ENCODE assay signal across 8 mouse cellular contexts in the genomic region with DNA sequence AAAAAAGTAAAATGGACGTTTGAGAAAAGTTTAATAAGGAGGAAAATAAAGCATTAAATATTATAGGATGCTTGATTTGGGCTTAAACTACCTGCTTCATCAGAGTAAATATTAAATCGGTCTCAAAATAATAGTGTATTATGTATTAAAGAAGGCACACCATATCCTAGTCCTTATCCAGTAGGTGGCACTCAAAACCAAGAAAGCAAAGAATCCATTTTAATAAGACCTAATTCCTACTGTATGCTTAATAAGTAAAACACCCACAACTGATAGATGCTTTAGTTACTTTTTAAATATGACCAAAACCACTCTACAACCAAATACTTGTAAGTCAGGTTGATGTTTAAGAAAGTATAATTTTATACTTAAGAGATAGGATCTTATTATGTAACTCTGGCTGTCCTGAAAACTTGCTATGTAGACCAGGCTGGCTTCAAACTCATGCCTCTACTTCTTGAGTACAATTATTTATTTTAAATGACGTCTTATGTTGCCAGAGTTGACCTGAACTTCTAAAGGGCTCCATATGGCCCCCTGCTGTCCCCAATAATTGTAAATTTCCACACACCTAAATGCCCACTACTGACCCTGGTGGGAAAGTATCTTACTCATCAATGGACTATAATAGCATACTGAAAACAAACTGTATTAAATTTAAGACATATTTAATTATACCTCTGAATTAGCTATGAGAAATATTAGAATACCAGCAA. TPM values are rescaled to one million over a fixed set of nuclear protein-coding genes. Genes with fewer than 3 reads are reported as not detected.
DNase-seq lines count a peak whose midpoint lies in the region; ATAC-seq and TF ChIP-seq lines count a peak whose summit lies in the region.

No protein-coding gene starts in this region.

- no peaks in the 10 kb centered on the region for H3K4me1 ChIP-seq in liver, postnatal 0 days (ENCODE audit: insufficient read depth)
- peaks cover 9% of the 10 kb centered on the region for H3K4me1 ChIP-seq in liver, embryonic 12.5 days

- no peak for TF ChIP-seq EP300 in liver, postnatal 0 days (IDR thresholded peaks at IDR 0.05; ENCODE audit: low read depth)

- no peak for ATAC-seq in liver, postnatal 0 days
- no peak for ATAC-seq in liver, embryonic 12.5 days

- no peak overlapping the region for H3K27ac ChIP-seq in liver, postnatal 0 days (ENCODE audit: low read depth)
- no peak overlapping the region for H3K27ac ChIP-seq in liver, embryonic 12.5 days

- peak; percentile 19 for DNase-seq in cerebellum, adult 8-10 months
- DNase-seq in cerebellum, postnatal 4 days (ENCODE audit: low spot score in 2 of 2), result no peak
- no peak for DNase-seq in liver, postnatal 0 days
- peak; percentile 14 for DNase-seq in fibroblast of lung, adult 2 months (ENCODE audit: low read depth)
- peak; percentile 32 for DNase-seq in retina, adult 2 months (ENCODE audit: low read depth, low spot score)
- no peak for DNase-seq in natural killer cell, adult 2 months (ENCODE audit: low spot score in 2 of 2)
- DNase-seq in testis, postnatal 10 days (ENCODE audit: low spot score), result no peak

- no peaks in the 10 kb centered on the region for H3K36me3 ChIP-seq in liver, postnatal 0 days (replicated peaks; ENCODE audit: insufficient read depth, low read length)
- peaks cover 4% of the 10 kb centered on the region; the same call in 1 of the 2 replicates for H3K36me3 ChIP-seq in liver, embryonic 12.5 days

- H3K4me2 ChIP-seq in liver, postnatal 0 days (ENCODE audit: low read depth, low read length), result no peak overlapping the region
- no peak overlapping the region for H3K4me2 ChIP-seq in liver, embryonic 12.5 days

- peak; percentile 72 for TF ChIP-seq CTCF in liver, postnatal 0 days (IDR thresholded peaks at IDR 0.05; ENCODE audit: low read depth)

- no peak overlapping the region for H3K9ac ChIP-seq in liver, postnatal 0 days (replicated peaks)
- H3K9ac ChIP-seq in liver, embryonic 12.5 days, result no peak overlapping the region

- H3K27me3 ChIP-seq in liver, postnatal 0 days (ENCODE audit: insufficient read depth, low read length), result no peaks in the 10 kb centered on the region
- H3K27me3 ChIP-seq in liver, embryonic 12.5 days (replicated peaks), result no peaks in the 10 kb centered on the region

- WGBS in liver, postnatal 0 days (ENCODE audit: insufficient replicate concordance), result 14% methylated on average over 3 of the region's 3 CpGs
- WGBS in liver, embryonic 12.5 days (ENCODE audit: insufficient replicate concordance), result 14% methylated on average over 3 of the region's 3 CpGs

- peaks cover 10% of the 10 kb centered on the region for H3K9me3 ChIP-seq in liver, postnatal 0 days (ENCODE audit: low read length)
- H3K9me3 ChIP-seq in liver, embryonic 12.5 days (replicated peaks), result peaks cover 11% of the 10 kb centered on the region

- no peak overlapping the region for H3K4me3 ChIP-seq in liver, postnatal 0 days (ENCODE audit: low read depth, low read length)
- no peak overlapping the region for H3K4me3 ChIP-seq in liver, embryonic 12.5 days

RNA-seq across cellular contexts. Expression of gene Dazl, which starts 1.8 kb away (rescaled TPM):
- not detected in 2 replicates for polyA plus RNA-seq in liver, postnatal 0 days (2015; fragmentation: Nextera tagmentation; extraction: Ambion mirVana)
- 0.07 and 0.30 TPM in 2 replicates for polyA plus RNA-seq in liver, embryonic 12.5 days (2016; fragmentation: Nextera tagmentation; extraction: Ambion mirVana)

Comparison
In these comparisons a context has a peak if more than half of its experiments do, and no peak if none do; other contexts are left out.
1. DNase-seq: peak in cerebellum, adult 8-10 months (single experiment), fibroblast of lung, adult 2 months (single experiment) and retina, adult 2 months (single experiment); none in cerebellum, postnatal 4 days (0 of 2), liver, postnatal 0 days (single experiment), natural killer cell, adult 2 months (0 of 2) and testis, postnatal 10 days (single experiment).